Mouse (Mus musculus) erythroblast, embryonic 14.5 days (primary cell): ENCODE results near the gene Tmem185b. TPM values are rescaled to one million over a fixed set of nuclear protein-coding genes. Genes with fewer than 3 reads are reported as not detected.

Experiments
- H3K27me3 ChIP-seq: 2 replicates; pipeline ENCODE4 v1.6.1; 2012; ENCODE audit warnings: inconsistent platforms; ENCODE audit not compliant: control insufficient read depth
- H3K36me3 ChIP-seq: 2 replicates; pipeline ENCODE4 v1.6.1; 2012; ENCODE audit warnings: mild to moderate bottlenecking, inconsistent platforms; ENCODE audit not compliant: control insufficient read depth
- H3K4me1 ChIP-seq: 2 replicates; pipeline ENCODE4 v1.6.1; 2012; ENCODE audit warnings: inconsistent platforms; ENCODE audit not compliant: control insufficient read depth
- H3K4me3 ChIP-seq: replicated peaks from 2 replicates; pipeline ENCODE3; 2012; ENCODE audit warnings: moderate library complexity, mild to moderate bottlenecking, inconsistent platforms
- H3K9me3 ChIP-seq: 2 replicates; pipeline ENCODE4 v1.6.1; 2012; ENCODE audit warnings: low read length, inconsistent platforms, mixed read lengths; ENCODE audit not compliant: control insufficient read depth
- GATA1 ChIP-seq: IDR thresholded peaks from 2 replicates; pipeline ENCODE4 v1.6.1; 2012; ENCODE audit warnings: low read length, inconsistent platforms, mixed read lengths
- TAL1 ChIP-seq: IDR thresholded peaks from 3 replicates; pipeline ENCODE4 v1.6.1; 2012; ENCODE audit warnings: low read length, inconsistent platforms, mixed read lengths
- polyA plus RNA-seq: library from polyadenylated mRNA; stranded (reverse); fragments of >175 nt; gene quantifications from 2 replicates; pipeline ENCODE4 v1.2.3, GENCODE M21; 2012

Tmem185b gene
- polyA plus RNA-seq, 1 experiment, result 0.42 TPM

DNA sequence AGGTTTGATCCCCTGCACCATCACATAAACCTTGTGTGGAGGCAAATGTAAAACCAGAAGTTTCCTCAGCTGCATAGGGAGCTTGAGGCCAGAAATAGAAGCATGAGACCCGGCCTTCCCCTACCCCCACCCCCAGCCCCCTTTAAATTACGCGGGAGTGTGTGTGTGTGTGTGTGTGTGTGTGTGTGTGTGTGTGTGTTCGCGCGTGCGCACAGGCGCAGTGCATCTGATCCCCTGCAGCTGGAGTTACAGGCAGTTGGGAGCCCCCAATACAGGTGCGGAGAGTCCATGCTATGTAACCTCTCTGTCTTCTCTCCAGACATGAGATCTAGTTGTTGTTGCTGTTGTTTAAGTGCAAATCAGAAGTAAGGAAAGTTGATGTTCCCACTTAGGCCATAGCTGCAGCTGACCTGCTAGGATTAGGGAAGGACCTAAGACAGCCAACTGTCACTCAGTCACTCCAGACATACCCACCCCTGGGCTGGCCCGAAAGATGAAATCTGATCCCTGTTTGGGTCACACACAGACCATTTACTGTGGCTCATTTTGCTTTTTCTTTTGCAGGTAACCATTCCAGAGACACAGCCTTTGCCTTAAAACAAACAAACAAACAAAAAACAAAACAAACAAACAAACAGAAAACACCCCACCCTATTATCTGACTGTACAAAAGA is 37.9 kb upstream of the Tmem185b start:
- peaks cover 3% of the 10 kb centered on the region; the same call in 1 of the 2 replicates for H3K4me1 ChIP-seq
- no peaks in the 10 kb centered on the region; the same call in 1 of the 2 replicates for H3K36me3 ChIP-seq
- H3K27me3 ChIP-seq, result no peaks in the 10 kb centered on the region
- no peak for TF ChIP-seq TAL1
- TF ChIP-seq GATA1, result no peak
- H3K4me3 ChIP-seq, result no peak overlapping the region
- no peaks in the 10 kb centered on the region for H3K9me3 ChIP-seq

DNA sequence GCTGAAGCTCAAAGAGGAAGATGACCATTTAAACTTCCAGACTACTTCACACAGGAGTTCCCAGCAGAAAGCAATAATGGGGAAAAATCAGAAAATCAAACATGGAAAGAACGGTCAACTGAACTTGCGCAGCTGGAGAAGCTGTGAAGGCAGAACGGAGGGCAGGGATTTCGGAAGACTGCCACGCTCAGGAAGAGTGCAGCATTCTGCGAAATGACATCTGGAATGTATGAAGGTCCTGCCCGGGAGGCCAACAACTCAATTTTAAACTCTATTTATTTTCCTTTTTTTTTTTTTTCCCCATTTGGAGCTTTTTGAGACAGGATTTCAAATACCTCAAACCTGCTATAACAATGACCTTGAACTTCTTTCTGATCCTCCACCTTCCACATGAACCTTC is 35.2 kb upstream of the Tmem185b start:
- H3K36me3 ChIP-seq, result no peaks in the 10 kb centered on the region
- H3K4me1 ChIP-seq, result peaks cover 3% of the 10 kb centered on the region; the same call in 1 of the 2 replicates
- no peak overlapping the region for H3K4me3 ChIP-seq
- no peaks in the 10 kb centered on the region for H3K27me3 ChIP-seq
- TF ChIP-seq GATA1 (no peak), TAL1 (no peak)
- H3K9me3 ChIP-seq, result no peaks in the 10 kb centered on the region

- no peak for TF ChIP-seq TAL1
- Histone ChIP-seq H3K4me1 (peaks cover 3% of the 10 kb centered on the region; the same call in 1 of the 2 replicates), H3K27me3 (no peaks in the 10 kb centered on the region), H3K36me3 (no peaks in the 10 kb centered on the region), H3K9me3 (no peaks in the 10 kb centered on the region), H3K4me3 (no peak overlapping the region)
Measured at GRCm38 (mm10) chr1:119492097-119492496, 33.9 kb upstream of the Tmem185b start.

DNA sequence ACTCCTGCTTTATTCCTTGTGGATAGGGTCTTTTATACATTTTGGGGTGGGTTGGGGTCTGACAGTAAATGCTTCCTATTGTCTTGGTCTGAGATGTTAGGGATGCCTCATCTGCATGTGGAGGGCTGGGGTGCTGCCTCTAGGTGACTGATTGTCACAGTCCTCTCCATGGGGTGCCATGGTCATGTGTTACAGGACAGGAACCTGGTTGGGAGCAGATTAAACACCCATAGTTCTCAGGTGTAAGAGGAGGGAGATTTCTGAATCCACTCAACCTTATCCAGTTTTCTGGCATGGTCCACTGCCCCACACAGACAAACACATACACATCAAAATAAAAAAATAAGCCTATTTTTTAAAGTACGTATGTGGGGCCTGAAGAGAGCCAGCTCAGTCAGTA is 33.5 kb upstream of the Tmem185b start:
- no peaks in the 10 kb centered on the region for H3K9me3 ChIP-seq
- H3K36me3 ChIP-seq, result no peaks in the 10 kb centered on the region
- no peak overlapping the region for H3K4me3 ChIP-seq
- H3K27me3 ChIP-seq, result no peaks in the 10 kb centered on the region
- H3K4me1 ChIP-seq, result peaks cover 3% of the 10 kb centered on the region; the same call in 1 of the 2 replicates
- TF ChIP-seq GATA1, result no peak
- TF ChIP-seq TAL1, result no peak

- Histone ChIP-seq H3K4me1 (peaks cover 3% of the 10 kb centered on the region; the same call in 1 of the 2 replicates), H3K27me3 (no peaks in the 10 kb centered on the region), H3K4me3 (no peak overlapping the region), H3K36me3 (no peaks in the 10 kb centered on the region), H3K9me3 (no peaks in the 10 kb centered on the region)
- no peak for TF ChIP-seq TAL1
- no peak for TF ChIP-seq GATA1
Measured at GRCm38 (mm10) chr1:119494024-119494711, 31.8 kb upstream of the Tmem185b start.

GRCm38 (mm10) chr1:119494712-119495395 is 31.1 kb upstream of the Tmem185b start:
- Histone ChIP-seq H3K36me3 (no peaks in the 10 kb centered on the region), H3K4me1 (peaks cover 3% of the 10 kb centered on the region; the same call in 1 of the 2 replicates), H3K4me3 (no peak overlapping the region)

DNA sequence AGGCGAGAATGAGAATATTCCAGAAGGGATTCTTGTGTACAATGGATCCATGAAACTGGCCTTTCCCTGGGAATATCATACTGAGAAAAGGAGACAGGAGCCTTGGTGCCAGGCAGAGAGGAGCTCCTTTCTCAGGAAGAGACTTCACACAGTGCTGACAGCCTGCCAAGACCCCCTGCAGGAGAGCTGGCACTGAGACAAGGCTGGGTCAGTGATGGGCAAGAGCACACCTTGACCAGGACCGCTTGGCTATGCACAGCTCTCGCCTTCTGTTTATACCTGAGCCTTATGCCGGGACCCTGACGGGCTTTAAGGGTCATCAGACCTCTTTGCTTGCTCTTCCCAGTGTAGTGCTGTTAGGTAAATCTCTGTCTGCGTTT is 30.6 kb upstream of the Tmem185b start:
- no peaks in the 10 kb centered on the region for H3K36me3 ChIP-seq
- H3K4me1 ChIP-seq, result peaks cover 3% of the 10 kb centered on the region; the same call in 1 of the 2 replicates
- H3K27me3 ChIP-seq, result no peaks in the 10 kb centered on the region
- no peak overlapping the region for H3K4me3 ChIP-seq
- H3K9me3 ChIP-seq, result no peaks in the 10 kb centered on the region
- TF ChIP-seq GATA1 (no peak), TAL1 (no peak)

More at GRCm38 (mm10) chr1:119494712-119495395, 31.1 kb upstream of the Tmem185b start:
- TF ChIP-seq GATA1 (no peak), TAL1 (no peak)
- Histone ChIP-seq H3K9me3 (no peaks in the 10 kb centered on the region), H3K27me3 (no peaks in the 10 kb centered on the region)

DNA sequence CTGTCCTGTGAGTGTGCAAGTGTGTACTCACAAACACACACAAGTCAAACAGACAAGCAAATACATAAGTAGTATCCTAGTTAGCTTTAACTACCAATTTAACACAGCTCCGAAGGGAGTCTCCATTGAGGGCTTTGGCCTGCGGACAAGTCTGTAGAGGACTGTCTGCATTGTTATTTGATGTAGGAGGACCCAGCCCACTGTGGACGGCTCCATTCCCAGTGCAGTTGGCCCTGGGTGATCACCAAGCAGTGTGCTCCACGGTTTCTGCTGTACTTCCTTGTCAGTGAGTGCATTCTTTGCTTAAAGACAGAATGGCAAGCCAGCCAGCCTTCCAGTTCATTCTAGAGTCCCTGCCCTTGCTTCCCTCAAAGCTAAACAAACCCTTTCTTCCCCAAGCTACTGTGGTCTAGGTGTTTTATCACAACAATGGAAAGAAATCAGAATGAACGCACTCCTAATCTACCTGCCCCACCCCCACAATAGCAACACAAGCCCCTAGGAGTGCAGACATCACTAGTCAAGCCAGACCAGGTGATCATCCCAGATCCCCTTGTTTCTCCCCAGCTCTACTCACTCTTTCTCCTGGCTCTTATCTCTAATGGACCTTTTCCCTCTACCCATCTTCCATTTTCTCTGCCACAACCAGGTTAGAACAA is 28.5 kb upstream of the Tmem185b start:
- H3K27me3 ChIP-seq, result no peaks in the 10 kb centered on the region
- TF ChIP-seq TAL1 (no peak), GATA1 (no peak)

More for the DNA sequence above, 28.5 kb upstream of the Tmem185b start:
- no peaks in the 10 kb centered on the region for H3K36me3 ChIP-seq
- H3K9me3 ChIP-seq, result no peaks in the 10 kb centered on the region
- peaks cover 6% of the 10 kb centered on the region for H3K4me1 ChIP-seq
- H3K4me3 ChIP-seq, result no peak overlapping the region
